Mouse (Mus musculus) kidney, adult 2 months (tissue): ENCODE results near the gene Kctd5.

ENCODE experiments used
- CTCF ChIP-seq: fragments of 200-500 bp; conservative IDR thresholded peaks from 2 replicates; pipeline ENCODE4 v1.5.1; 2011; ENCODE audit warnings: low read depth, mild to moderate bottlenecking, control low read depth, low read length, moderate library complexity, mixed read lengths; ENCODE audit not compliant: insufficient read depth, insufficient read length
- POLR2A ChIP-seq: fragments of 200-500 bp; IDR thresholded peaks from one replicate; pipeline ENCODE4 v1.6.1; 2011; ENCODE audit warnings: low read depth, low read length, control low read depth

- TF ChIP-seq POLR2A (no peak), CTCF (no peak)
Measured at GRCm38 (mm10) chr17:24113031-24113430, 39.7 kb upstream of the Kctd5 start.
